Mouse (Mus musculus): ENCODE results near the gene Tcam1. TPM values are rescaled to one million over a fixed set of nuclear protein-coding genes. Genes with fewer than 3 reads are reported as not detected.
A peak's percentile ranks its signal among the peaks of the same experiment; 100 is the strongest.

Gene Tcam1
- total RNA-seq, 2 experiments from 2014 or later = not detected

DNA sequence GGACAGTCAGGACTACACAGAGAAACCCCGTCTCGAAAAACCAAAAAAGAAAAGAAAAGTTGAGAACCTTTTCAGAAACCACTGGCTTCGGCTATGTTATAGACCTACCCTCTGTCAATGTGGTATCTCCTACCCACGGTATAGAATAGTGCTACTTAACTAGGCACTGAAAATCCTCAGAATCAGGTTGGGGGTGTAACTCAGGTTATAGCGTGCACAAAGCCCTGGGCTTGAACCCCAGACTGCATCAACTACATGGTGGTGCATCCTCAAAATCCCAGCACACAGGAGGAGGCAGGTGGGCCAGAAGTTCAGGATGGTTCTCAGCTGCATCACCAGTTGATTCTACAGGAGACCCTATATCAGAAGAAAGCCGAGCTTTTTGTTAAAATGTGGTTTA, 2.7 kb upstream of the Tcam1 start:
- no peak for DNase-seq

DNA sequence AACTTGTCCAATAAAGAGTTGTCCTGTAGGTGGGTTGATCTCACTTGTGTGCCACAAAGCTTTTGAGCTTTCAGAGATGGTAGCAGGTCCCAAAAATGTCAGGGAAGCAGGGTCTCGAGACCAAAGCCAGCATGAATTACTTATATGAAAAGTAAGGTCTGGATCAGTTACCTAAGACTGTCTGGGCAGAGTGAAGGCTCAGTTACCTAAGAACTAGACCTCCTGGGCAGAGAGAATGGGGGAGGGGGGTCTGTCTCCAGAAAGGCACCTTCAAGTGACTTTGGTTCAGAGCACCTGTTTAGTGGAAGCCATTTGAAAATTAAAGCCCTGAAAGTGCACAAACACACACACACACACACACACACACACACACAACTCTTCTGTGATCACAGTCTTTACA, 2.1 kb upstream of the Tcam1 start:
- no peak for DNase-seq

DNA sequence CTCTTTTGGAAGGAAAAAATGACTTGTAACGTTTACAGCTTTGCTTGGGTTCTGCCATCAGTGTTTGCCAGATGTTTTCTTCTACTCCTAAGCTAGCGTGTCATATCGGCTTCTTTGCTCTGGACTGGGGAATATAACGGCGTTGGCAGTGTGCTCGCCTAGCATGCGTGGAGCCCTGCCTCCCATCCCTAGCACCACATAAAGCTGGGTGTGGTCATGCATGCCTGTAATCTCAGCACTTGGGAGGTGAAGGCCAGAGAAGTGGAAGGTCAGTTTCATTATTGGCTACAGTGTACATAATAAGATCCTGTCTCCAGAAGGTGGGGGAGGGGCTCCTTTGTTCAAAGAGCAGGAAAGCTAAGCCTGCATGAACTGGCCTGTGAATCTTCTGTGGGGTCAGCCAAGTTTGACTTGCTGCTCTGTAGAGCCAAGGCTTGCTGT, 1.5 kb upstream of the Tcam1 start:
- DNase-seq = no peak

DNA sequence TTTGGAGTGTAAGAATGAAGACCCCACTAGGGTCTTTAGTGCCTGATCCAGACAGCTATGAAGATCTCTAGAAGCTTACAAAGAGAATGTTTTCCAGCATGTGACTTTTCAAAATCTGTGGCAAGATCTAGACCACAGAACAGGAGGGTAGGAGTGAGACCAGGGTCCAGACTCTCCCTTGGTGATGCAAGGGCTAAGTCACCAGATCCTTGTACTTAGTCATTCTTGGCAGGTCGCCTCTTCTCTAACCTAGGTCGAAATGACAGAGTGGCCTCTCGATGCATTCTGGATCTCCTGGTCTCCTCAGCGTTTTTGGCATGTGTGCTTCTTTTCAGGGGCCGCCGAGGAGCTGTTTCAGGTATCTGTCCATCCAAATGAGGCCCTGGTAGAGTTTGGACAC, 6.0 kb downstream of the Tcam1 start:
- no peak for DNase-seq

DNA sequence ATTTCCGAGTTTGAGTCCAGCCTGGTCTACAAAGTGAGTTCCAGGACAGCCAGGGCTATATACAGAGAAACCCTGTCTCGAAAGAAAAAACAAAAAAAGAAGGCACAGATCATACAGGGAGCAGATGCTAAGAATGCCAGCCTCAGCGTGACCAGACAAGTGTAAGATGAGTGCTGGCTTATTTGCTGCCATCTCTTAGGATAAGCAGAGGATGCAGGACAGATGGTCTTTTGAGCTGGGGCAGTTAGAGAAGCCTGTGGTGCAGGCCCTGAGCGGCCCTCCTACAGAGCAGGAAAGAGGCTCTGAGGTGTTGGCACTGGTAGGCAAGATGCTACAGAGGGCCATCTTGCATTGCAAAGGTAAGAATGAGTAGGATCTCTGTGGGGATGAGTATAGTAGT, 6.9 kb downstream of the Tcam1 start:
- no peak for DNase-seq

DNA sequence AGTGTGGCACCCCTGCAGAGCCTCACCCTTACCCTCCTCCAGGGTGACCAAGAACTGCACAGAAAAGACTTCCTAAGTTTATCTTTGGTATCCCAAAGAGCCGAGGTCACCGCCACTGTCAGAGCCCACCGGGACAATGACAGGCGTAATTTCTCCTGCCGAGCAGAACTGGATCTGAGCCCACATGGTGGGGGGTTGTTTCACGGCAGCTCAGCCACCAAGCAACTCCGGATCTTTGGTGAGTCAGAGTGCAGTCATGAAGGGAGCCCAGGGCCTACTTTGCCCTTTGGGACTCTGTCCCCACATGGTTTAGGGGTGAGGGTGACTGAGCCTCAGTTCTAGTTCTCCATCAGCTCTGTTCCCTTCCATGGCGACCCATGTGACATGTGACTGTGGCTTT, 7.7 kb downstream of the Tcam1 start:
- no peak for DNase-seq

DNA sequence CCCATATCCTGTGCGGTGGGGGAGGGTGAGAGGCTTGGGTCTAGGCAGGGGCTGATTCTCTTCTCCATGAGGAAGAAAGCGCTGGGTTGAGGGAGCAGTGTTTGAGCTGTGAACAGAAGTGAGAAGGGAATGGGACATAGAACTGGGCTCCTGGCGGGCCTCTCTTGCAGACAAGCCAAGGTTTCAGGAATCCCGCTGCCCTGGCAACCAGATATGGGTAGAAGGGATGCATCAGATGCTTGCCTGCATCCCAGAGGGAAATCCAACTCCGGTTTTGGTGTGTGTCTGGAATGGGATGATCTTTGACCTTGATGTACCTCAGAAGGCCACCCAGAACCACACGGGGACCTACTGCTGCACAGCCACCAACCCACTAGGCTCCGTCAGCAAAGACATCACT, 9.7 kb downstream of the Tcam1 start:
- no peak for DNase-seq

DNA sequence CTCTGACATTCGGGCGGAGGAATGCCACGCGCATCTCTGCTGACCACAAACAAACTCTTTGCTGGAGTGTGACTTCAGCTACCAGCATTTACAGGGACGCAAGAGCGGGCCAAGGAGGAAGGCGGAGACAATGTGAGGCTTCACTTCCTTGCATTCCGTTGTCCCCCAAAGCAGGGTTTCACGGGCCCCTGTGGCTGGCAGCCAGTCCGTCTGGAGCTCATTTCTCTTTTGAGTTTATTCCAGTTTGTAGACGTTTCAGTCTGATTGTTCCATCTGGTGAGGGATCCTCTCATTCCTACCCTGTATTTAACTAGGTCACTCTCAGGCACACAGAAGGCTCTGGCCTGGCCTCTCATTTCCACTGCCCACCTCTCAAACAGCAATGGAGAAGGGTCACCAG, 10.5 kb downstream of the Tcam1 start:
- no peak for DNase-seq

DNA sequence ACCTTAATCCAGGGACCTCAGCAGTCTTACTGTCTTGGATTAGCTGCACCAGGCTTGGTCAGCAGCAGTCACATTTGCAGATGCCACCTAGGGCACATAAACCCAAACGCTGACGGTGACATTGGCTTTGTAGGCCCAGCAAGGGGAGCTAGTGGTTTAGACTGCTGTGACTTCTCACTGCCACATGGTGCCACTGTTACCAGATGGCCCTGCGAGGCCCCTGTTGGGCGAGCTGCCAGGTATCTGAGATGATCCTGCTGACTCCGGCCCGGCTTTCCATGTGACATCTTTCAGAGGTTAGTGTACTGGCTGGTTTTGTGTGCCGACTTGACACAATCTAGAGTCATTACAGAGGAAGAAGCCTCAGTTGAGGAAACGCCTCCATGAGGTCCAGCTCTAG, 12.9 kb downstream of the Tcam1 start:
- peak; percentile 63 to 67 for DNase-seq

DNA sequence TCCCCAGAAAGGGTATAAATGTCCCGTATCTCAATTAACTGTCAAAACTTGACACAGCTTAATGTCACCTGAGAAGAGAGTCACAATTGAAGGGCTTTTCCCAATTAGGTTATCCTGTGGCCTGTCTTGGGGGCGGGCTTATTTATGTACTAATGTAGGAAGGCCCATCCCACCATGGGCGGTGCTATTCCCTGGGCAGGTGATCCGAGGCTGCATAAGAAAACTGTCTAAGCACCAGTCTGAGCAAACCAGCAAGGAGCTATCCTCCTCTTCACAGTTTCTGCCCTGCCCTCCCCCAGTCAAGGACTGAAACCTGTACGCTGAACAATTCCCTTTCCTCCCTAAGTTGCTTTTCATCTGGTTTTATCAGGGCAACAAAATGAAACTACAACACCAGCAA, 13.9 kb downstream of the Tcam1 start:
- no peak for DNase-seq

DNA sequence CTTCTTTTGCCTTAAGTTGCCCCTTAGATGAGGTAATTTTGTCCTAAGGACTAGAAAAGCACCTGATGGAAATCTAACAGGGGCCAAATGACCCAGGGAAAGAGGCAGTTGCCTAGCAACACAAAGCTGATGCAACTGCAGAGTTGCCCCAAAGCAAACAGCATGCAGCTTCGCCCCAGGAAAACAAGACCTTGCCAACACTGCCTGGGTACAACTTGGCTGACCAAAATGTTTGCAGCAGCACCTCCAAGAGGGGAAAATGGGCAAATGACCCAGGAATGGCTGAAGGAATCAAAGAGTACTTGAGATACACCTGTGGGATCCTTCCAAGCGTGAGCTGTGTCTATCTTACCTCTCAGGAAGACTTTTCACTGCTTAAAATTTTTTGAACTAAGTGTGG, 15.4 kb downstream of the Tcam1 start:
- no peak for DNase-seq

DNA sequence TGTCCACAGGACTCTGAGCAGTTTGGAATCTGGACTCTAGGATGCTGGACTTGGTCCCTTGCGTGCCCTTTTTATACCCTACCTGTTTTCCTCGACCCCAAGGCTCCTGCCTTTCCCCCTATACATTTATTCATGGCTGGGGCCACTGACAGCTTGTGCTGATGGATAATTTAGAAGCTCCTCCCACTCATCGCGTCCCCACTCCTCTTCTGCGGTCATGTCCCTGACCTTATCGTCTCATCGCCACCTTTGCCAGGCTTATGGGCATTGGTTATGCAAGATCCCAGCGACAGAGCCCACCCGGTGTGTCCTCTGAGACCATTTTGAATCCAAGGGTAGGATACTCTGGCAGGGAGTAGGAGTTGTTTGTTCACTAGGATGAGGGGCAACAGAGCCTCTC, 25.3 kb downstream of the Tcam1 start, which contains the start of gene Gh:
Gh (minus strand) TSS at position 101 of the 400 bp plus-strand sequence.
- no peak for DNase-seq

DNA sequence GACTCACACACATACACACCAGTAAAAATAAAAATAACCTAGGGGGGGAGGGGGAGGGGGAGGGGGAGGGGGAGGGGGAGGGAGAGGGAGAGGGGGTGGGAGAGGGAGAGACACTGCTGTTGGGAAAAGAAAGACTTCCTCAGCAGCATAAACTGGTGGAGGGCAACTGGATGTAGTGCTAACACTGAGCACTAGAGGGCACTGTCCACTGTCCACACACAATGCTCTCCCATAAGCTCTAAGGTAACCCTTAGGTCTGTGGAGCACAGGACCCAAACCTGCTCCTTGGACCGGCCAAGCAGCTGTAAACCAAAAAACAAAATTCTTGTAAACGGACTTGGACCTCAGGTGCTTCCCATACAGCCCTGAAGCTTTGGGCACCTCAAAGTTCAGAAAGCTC, 26.2 kb downstream of the Tcam1 start:
- peak; percentile 50 to 72 for DNase-seq

DNA sequence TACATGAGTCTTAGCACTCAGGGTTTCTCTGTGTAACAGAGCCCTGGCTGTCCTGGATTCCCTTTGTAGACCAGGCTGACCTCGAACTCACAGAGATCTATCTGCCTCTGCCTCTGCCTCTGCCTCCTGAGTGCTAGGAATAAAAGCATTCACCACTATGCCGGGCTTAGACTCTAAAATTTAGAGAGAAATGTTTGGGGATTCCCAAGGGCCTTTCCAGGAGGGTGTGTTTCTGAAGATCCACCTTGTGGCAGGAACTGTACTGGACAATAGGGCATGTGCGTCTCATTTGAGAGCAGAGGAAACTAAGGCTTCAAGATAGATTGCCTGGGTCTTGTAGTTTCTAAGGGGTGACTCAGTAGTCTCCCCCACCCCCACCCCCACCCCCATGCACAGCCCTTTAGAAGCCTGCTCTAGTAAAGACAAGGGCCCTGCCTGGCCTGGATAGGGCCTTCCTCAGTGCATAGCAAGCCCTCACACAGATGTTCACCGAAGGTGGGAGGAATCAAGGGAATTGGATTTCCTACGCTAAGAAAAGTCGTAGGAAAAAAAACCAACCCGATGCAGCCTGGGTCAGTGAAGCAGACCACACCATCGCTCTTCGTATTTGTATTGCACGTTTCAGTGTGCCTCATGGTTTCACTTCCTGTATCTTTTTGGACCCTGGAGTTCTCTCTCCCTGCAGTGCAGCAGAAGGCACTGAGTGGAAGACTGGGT, 29.0 kb downstream of the Tcam1 start:
- peak in 1 of 2 experiments; percentile 35 for DNase-seq

DNA sequence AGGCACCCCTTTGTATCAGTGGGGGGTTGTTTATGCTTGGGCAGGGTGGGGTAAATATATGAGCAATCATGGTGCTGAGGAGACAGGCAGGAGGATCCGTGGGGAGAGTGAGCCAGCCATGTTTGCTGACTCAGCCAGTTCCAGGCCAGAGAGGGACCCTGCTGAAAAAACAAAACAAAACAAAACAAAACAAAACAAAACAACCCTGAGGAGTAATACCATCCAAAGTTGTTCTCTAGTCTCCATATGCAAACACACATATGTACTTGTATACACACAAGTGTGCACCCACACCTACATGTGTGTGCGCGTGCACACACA, 29.6 kb downstream of the Tcam1 start:
- DNase-seq = no peak

DNA sequence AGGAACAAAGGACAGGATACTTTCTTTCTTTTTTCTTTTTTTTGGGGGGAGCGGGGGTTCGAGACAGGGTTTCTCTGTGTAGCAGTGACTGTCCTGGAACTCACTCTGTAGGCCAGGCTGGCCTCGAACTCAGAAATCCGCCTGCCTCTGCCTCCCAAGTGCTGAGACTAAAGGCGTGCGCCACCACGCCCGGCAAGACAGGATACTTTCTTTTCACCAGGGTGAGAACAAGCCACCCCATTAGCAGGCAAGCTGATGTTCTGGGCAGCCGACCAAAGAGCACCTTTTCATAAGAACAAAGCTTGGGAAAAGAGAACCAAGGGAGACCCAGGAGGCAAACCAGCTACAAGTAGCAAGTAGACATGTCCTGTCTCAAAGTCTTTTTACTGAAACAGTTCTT, 30.3 kb downstream of the Tcam1 start:
- no peak for DNase-seq

DNA sequence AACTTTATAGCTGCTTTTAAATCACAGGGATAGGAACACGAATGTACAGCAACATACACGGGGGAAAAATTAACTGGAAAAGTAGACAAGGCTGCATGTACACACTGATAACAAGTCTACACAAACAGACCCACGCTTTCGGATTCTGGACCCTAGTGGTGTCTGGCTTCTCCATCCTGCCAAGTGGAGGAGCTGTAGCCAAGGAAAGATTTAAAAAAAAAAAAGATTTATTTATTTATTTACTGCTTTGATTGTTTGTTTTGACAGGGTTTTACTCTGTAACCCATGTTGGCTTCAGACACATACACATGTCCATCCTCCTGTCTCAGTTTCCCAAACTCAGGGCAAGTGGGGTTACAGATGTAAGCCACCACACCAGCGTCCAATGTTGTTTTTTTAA, 31.0 kb downstream of the Tcam1 start:
- DNase-seq = no peak

DNA sequence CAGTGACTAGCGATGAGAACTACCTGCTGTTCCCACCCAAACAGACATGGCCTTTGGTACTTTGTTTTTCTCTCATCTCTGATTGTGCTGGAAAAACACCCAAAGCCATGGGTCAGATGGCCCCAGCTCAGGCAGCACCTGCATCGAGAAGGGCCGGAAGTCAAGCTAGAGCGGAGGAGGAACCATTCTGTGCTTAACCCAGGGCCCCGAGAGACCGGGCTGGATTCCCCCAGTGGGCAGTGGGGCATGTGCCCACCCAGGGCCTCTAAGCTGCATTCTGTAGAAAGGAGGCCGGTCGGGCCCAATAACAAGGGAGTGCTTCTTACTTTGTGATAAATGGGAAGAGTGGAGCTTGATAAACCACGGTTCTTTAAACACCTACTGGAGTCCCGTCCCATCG, 31.7 kb downstream of the Tcam1 start:
- DNase-seq = peak in 1 of 2 experiments; percentile 34

DNA sequence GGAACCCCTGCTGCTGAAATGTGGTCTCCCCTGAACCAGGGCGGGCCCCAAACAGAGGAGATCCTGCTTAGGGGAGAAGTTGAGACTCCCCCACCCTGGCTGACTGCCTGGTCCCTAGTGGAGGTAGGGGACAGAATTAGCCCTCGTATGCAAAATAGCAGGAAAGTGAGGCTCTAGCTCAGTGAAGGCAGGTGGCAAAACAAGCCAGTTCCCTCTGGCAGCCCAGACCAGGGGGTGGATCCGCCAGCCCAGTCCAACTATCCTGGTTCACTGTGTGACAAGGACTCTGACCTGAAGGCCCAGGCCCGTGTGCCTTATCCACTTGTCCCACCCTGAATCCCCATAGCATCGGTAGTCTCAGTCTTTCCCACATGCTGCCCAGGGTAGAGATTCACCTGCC, 33.7 kb downstream of the Tcam1 start:
- DNase-seq = peak in 1 of 2 experiments; percentile 33

DNA sequence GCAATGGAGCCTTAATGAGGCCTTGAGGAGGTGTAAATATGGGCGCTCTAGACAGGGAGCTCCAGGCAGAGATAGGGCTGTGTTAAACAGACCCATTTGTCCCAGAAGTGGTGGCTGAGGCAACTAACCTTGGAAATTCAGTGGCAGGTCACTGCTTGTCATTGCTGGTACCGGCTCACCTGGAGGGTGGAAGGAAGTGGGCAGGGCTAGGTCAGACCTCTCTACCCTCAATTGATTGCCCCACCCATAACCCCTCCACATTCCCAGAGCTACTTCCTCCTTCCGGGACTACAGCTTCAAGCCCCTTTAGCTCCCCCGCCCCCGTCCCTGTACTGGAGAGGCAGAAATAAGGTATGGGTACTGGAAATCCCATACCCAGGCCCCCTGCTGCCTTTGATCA, 37.1 kb downstream of the Tcam1 start:
- no peak for DNase-seq

DNA sequence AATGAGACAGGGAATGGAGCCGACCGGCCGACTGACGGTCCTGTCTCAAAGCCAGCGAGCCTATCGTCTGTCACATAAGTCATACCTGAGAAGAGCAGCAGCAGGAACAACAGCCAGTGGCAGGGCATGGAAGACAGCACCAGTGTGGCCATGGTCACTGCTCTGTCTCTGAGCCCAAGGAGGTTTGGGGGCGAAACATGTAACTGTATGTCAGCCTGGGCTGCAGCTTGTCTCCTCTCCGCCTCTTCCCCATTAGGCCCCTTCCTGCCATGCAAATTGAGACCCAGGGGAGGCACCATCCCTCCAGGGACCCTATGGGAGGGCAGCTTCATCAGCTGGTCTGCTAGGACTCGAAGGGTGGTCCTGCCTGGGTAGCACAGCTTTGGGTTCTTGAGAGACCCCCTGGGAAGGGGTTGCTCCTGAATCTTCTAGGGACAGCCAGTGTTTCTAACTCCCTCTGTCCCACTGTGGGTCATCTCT, 37.9 kb downstream of the Tcam1 start, which contains the start of gene Cd79b:
Cd79b (minus strand) TSS at position 430 of the 480 bp plus-strand sequence.
- DNase-seq = peak in 1 of 2 experiments; percentile 35

DNA sequence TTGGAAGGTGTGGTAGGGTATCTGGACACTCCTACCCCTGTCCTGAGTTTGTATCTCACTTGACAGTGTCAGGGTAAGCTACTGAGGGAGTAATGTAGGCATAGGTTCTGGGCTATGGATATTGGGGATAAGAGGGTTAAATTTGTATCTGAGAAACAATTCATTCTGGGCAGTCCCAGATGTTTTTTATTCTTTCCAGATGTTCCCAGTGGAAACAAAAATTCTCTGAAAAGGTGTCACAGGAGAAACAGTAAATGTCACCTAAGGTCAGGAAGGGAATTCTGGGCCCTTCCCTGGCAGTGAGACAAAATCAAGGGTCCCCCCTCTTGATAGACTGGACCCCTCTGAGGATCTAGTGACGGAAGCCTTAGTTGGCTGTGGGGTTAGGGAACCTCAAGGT, 39.9 kb downstream of the Tcam1 start:
- DNase-seq = no peak

DNA sequence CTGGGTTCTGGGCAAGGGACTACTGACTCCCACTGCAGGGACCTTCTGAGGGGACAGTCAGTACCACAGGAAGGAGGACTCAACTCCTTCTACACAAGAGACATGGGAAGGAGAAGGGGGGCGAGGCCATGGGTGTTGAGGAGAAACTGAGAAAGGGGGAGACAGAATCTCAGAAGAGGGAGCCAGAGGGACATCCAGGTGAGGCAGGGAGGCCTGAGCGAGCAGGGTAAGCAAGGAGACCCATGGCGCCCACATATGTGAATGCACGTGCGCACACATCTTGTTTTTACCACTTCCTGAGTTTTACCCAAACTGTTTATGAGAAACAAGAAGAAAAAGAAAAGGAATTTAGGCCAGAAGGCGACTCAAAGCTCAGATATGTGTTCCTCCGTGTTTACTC, 41.3 kb downstream of the Tcam1 start:
- DNase-seq = no peak
